20 mouse cellular contexts compared by ENCODE assay signal in the genomic region with DNA sequence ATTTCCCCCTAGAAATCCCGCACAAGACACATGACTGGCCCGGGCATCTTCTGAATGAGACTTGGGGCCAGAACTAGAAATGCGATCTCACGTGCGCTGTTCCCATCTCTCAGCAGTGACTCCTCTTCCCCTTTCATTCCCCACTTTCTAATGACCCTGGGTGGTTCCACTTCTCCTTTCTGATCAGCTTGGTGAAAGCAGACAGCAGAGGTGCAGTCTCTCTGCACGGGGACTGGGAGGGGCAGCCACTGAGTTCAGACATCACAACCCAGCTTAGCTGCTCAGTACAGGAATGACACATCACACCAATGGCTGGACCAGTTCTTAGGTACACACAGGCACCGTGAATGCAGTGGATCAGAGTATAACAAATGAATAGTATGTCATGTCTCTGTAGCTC. TPM values are rescaled to one million over a fixed set of nuclear protein-coding genes. Genes with fewer than 3 reads are reported as not detected.
DNase-seq lines count a peak whose midpoint lies in the region; ATAC-seq lines count a peak whose summit lies in the region.
"Had no signal": no experiment of that assay in that cellular context is flagged by ENCODE, and none has a peak within 500 bp of the region (broad histone marks: within the 10 kb centered on the region; RNA-seq: fewer than 3 reads in every experiment).

No protein-coding gene starts in this region.

- DNase-seq in heart, adult 11 months = peak; percentile 94
- DNase-seq in heart, postnatal 25 days (ENCODE audit: low spot score) = no peak
- peak; percentile 85 for DNase-seq in A20 (ENCODE audit: low read depth, low spot score)
- DNase-seq in lung, postnatal 10 days = peak; percentile 20
- DNase-seq in forebrain, embryonic 11.5 days (ENCODE audit: low spot score) = no peak
- no peak for DNase-seq in right cerebral cortex, postnatal 36 days (ENCODE audit: low spot score in 2 of 2)
- DNase-seq: adrenal gland, postnatal 14 days; cerebellum, adult 9-10 months; gastrocnemius, postnatal 25 days; heart, postnatal 4 days; thymus, adult 2 months had no signal

- WGBS in forebrain, embryonic 11.5 days = 87% methylated on average over 7 of the region's 7 CpGs
- WGBS in heart, embryonic 12.5 days = 79% methylated on average over 7 of the region's 7 CpGs

- no peak overlapping the region for H3K9ac ChIP-seq in forebrain, embryonic 11.5 days (ENCODE audit: low read length)
- no peak overlapping the region for H3K9ac ChIP-seq in heart, embryonic 12.5 days
- H3K9ac ChIP-seq: heart, embryonic 13.5 days; liver, embryonic 14.5 days; midbrain, embryonic 15.5 days had no signal

- no peaks in the 10 kb centered on the region for H3K36me3 ChIP-seq in forebrain, embryonic 11.5 days (ENCODE audit: control insufficient read depth, insufficient read depth, low read length)
- no peaks in the 10 kb centered on the region for H3K36me3 ChIP-seq in heart, embryonic 12.5 days
- H3K36me3 ChIP-seq: forebrain, embryonic 10.5 days; heart, embryonic 13.5 days; limb, embryonic 10.5 days; midbrain, embryonic 15.5 days had no signal

- peaks cover 1% of the 10 kb centered on the region; the same call in 1 of the 2 replicates for H3K4me1 ChIP-seq in forebrain, embryonic 11.5 days (replicated peaks; ENCODE audit: control insufficient read depth, insufficient read depth, low read length)
- peaks cover 5% of the 10 kb centered on the region for H3K4me1 ChIP-seq in heart, embryonic 12.5 days (replicated peaks)

- no peak overlapping the region for H3K4me3 ChIP-seq in forebrain, embryonic 11.5 days (ENCODE audit: low read depth, low read length)
- no peak overlapping the region for H3K4me3 ChIP-seq in heart, embryonic 12.5 days
- H3K4me3 ChIP-seq: forebrain, embryonic 10.5 days; heart, embryonic 13.5 days; limb, embryonic 10.5 days; midbrain, embryonic 15.5 days had no signal

- H3K4me2 ChIP-seq in forebrain, embryonic 11.5 days (ENCODE audit: low read depth, low read length, severe bottlenecking) = no peak overlapping the region
- no peak overlapping the region for H3K4me2 ChIP-seq in heart, embryonic 12.5 days
- H3K4me2 ChIP-seq: heart, embryonic 13.5 days; midbrain, embryonic 15.5 days had no signal

- no peak overlapping the region for H3K27ac ChIP-seq in forebrain, embryonic 11.5 days (ENCODE audit: low read depth, low read length)
- no peak overlapping the region for H3K27ac ChIP-seq in heart, embryonic 12.5 days (ENCODE audit: poor library complexity, severe bottlenecking)
- H3K27ac ChIP-seq: forebrain, embryonic 10.5 days; heart, embryonic 13.5 days; limb, embryonic 10.5 days; liver, embryonic 14.5 days; midbrain, embryonic 15.5 days had no signal

- H3K9me3 ChIP-seq in forebrain, embryonic 11.5 days (ENCODE audit: control insufficient read depth, low read length) = no peaks in the 10 kb centered on the region
- H3K9me3 ChIP-seq in heart, embryonic 12.5 days (replicated peaks) = no peaks in the 10 kb centered on the region
- H3K9me3 ChIP-seq: forebrain, embryonic 10.5 days; heart, embryonic 13.5 days; limb, embryonic 10.5 days; midbrain, embryonic 15.5 days had no signal

- peak; percentile 71 for ATAC-seq in neutrophil, adult 5-6 weeks (ENCODE audit: extremely low read depth, insufficient number of reproducible peaks, low FRiP score, poor library complexity, severe bottlenecking)
- no peak for ATAC-seq in forebrain, embryonic 11.5 days (replicated peaks; ENCODE audit: low FRiP score)
- ATAC-seq in heart, embryonic 12.5 days (ENCODE audit: insufficient number of reproducible peaks, low FRiP score) = no peak
- ATAC-seq: hindbrain, embryonic 16.5 days; intestine, postnatal 0 days; midbrain, embryonic 15.5 days had no signal

- H3K27me3 ChIP-seq in forebrain, embryonic 11.5 days (ENCODE audit: control insufficient read depth, insufficient read depth, low read length) = peaks cover 2% of the 10 kb centered on the region; the same call in 1 of the 2 replicates
- H3K27me3 ChIP-seq in heart, embryonic 12.5 days (replicated peaks) = no peaks in the 10 kb centered on the region
- H3K27me3 ChIP-seq: midbrain, embryonic 15.5 days had no signal

- intact Hi-C loops in heart, postnatal 25 days (cut with DNase I) = no loop called here

RNA-seq across cellular contexts. Expression of a gene that starts 24.2 kb away (rescaled TPM):
- total RNA-seq in heart, postnatal 25 days (2021) = 1 to 10 TPM in 1 of 2 experiments, under 1 TPM in 1; 0.55 to 1.0 TPM
- total RNA-seq in neutrophil, adult 5-6 weeks (2017) = 48.5 and 55.7 TPM in 2 replicates
- 1.3 and 1.5 TPM in 2 replicates for polyA plus RNA-seq in forebrain, embryonic 11.5 days (2014; fragmentation: Nextera tagmentation; extraction: Ambion mirVana)
- polyA plus RNA-seq in heart, embryonic 12.5 days (2016; fragmentation: Nextera tagmentation; extraction: Ambion mirVana) = 3.8 and 4.0 TPM in 2 replicates

RNA-seq across cellular contexts. Expression of a gene that starts 35.6 kb away (rescaled TPM):
- total RNA-seq in heart, postnatal 25 days (2021) = 1 to 10 TPM; 1.9 to 2.7 TPM
- total RNA-seq in neutrophil, adult 5-6 weeks (2017) = not detected in 2 replicates
- 0.84 and 1.0 TPM in 2 replicates for polyA plus RNA-seq in forebrain, embryonic 11.5 days (2014; fragmentation: Nextera tagmentation; extraction: Ambion mirVana)
- polyA plus RNA-seq in heart, embryonic 12.5 days (2016; fragmentation: Nextera tagmentation; extraction: Ambion mirVana) = 6.8 and 7.1 TPM in 2 replicates

Comparison
In these comparisons a context has a peak if more than half of its experiments do, and no peak if none do; other contexts are left out.
1. DNase-seq: peak in heart, adult 11 months (single experiment), A20 (single experiment) and lung, postnatal 10 days (single experiment); none in heart, postnatal 25 days (single experiment), forebrain, embryonic 11.5 days (single experiment) and right cerebral cortex, postnatal 36 days (0 of 2).
2. RNA of a gene that starts 24.2 kb away (total RNA-seq): 48.5 to 55.7 TPM in neutrophil, adult 5-6 weeks; 0.55 to 1.0 TPM in heart, postnatal 25 days; every median in the first group is over 10 times any median in the second.